Mouse (Mus musculus) C2C12 (cell line): ENCODE measurements at regions not wholly inside any gene's neighbourhood (a gene's known extent, or its start where the extent isn't known, plus 50 kb on each side); places are given as distances from the start of the nearest gene placed in this dataset.

Source experiments
- H3K27me3 ChIP-seq: one replicate; pipeline ENCODE4 v1.6.1; 2011; ENCODE audit not compliant: control insufficient read depth, insufficient read depth, insufficient read length
- H3K36me3 ChIP-seq: one replicate; pipeline ENCODE4 v1.6.1; 2011; ENCODE audit not compliant: control insufficient read depth, insufficient read depth
- H3K4me3 ChIP-seq: one replicate; pipeline ENCODE4 v1.5.1; 2011; ENCODE audit warnings: mild to moderate bottlenecking, control low read depth; ENCODE audit not compliant: poor library complexity, insufficient read depth, severe bottlenecking
- H3K79me2 ChIP-seq: one replicate; pipeline ENCODE4 v1.6.1; 2011; ENCODE audit not compliant: control insufficient read depth, insufficient read depth
- H3K79me3 ChIP-seq: one replicate; pipeline ENCODE4 v1.6.1; 2011; ENCODE audit warnings: low read depth, control low read depth
- H3ac ChIP-seq: one replicate; pipeline ENCODE3; 2011; ENCODE audit warnings: low read depth; ENCODE audit not compliant: control insufficient read depth, insufficient read length
- CEBPB ChIP-seq: IDR thresholded peaks from one replicate; pipeline ENCODE4 v1.6.1; 2011; ENCODE audit warnings: low read depth, mild to moderate bottlenecking, control low read depth, moderate library complexity
- CTCF ChIP-seq: IDR thresholded peaks from one replicate; pipeline ENCODE4 v1.5.1; 2011; ENCODE audit not compliant: control insufficient read depth, insufficient read depth, insufficient read length
- FOSL1 ChIP-seq: IDR thresholded peaks from one replicate; pipeline ENCODE4 v1.8.0; 2011; ENCODE audit warnings: mild to moderate bottlenecking, low read length; ENCODE audit not compliant: poor library complexity, insufficient read depth, severe bottlenecking
- MAX ChIP-seq: IDR thresholded peaks from one replicate; pipeline ENCODE4 v1.6.1; 2011; ENCODE audit warnings: mild to moderate bottlenecking, control low read depth
- MYOD1 ChIP-seq: IDR thresholded peaks from one replicate; pipeline ENCODE4 v1.6.1; 2011; ENCODE audit warnings: low read depth; ENCODE audit not compliant: control insufficient read depth, insufficient read length
- MYOG ChIP-seq: IDR thresholded peaks from one replicate; pipeline ENCODE4 v1.6.1; 2011; ENCODE audit not compliant: control insufficient read depth, insufficient read length; ENCODE audit errors: extremely low read depth
- USF1 ChIP-seq: IDR thresholded peaks from one replicate; pipeline ENCODE4 v1.6.1; 2011; ENCODE audit warnings: low read depth, mild to moderate bottlenecking, control low read depth, moderate library complexity

DNA sequence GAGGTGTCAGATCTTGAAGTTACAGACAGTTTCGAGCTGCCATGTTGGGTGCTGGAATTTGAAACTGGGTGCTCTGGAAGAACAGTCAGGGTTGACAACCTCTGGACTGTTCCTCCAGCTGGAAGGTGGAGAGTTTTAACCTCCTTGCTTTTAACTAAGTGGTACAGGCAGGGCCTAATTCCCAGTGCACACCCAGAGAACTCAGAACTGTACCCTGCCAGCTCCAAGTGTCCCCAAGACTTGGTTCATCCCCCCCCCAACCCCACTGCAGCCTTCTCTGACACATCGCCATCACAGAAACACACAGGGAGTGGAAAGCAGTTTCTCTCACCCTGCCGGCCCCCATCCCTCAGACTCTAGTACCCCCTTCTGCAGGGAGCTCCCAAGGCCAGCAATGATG is 228.2 kb upstream of the Nfe2l3 start:
- Histone ChIP-seq H3ac (no peak overlapping the region), H3K4me3 (no peak overlapping the region), H3K36me3 (no peaks in the 10 kb centered on the region), H3K79me3 (no peaks in the 10 kb centered on the region), H3K79me2 (no peaks in the 10 kb centered on the region), H3K27me3 (peaks cover 8% of the 10 kb centered on the region)
- TF ChIP-seq MYOD1 (no peak), CTCF (no peak), FOSL1 (no peak), USF1 (no peak), CEBPB (no peak), MAX (no peak), MYOG (no peak)

DNA sequence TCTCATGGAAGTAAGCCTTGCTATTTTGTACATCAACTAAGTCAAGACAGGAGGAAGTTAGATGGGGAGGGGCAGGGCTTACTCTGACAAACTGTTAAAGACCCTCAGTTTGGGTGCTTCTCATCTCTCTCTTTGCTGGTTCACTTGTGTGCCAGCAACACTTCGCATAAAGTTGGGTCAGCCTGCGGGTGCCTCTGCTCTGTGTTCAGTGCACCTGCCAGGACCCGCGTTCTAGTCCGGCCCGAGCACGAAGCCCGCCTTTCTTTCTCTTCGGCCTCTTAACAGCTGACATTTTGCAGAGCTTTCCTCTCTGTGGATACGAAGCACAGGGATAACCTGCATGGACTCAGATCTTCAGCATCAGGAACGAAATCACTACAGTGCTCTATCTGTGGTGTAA is 227.1 kb upstream of the Nfe2l3 start:
- no peaks in the 10 kb centered on the region for H3K36me3 ChIP-seq
- peaks cover 8% of the 10 kb centered on the region for H3K27me3 ChIP-seq
- no peaks in the 10 kb centered on the region for H3K79me3 ChIP-seq
- no peak overlapping the region for H3K4me3 ChIP-seq
- H3ac ChIP-seq = no peak overlapping the region
- no peak for TF ChIP-seq MYOG
- H3K79me2 ChIP-seq = no peaks in the 10 kb centered on the region

GRCm38 (mm10) chr6:51206712-51207505 is 225.6 kb upstream of the Nfe2l3 start:
- Histone ChIP-seq H3K27me3 (peaks cover 8% of the 10 kb centered on the region), H3ac (no peak overlapping the region), H3K4me3 (no peak overlapping the region), H3K36me3 (no peaks in the 10 kb centered on the region), H3K79me2 (no peaks in the 10 kb centered on the region), H3K79me3 (no peaks in the 10 kb centered on the region)
- no peak for TF ChIP-seq MAX
- no peak for TF ChIP-seq USF1
- TF ChIP-seq MYOG = no peak
- peak; percentile 7 for TF ChIP-seq CTCF
- no peak for TF ChIP-seq CEBPB
- no peak for TF ChIP-seq MYOD1

- Histone ChIP-seq H3ac (no peak overlapping the region), H3K27me3 (peaks cover 8% of the 10 kb centered on the region), H3K79me3 (no peaks in the 10 kb centered on the region), H3K79me2 (no peaks in the 10 kb centered on the region), H3K4me3 (no peak overlapping the region), H3K36me3 (no peaks in the 10 kb centered on the region)
- TF ChIP-seq MYOG (no peak), USF1 (no peak), FOSL1 (no peak), MYOD1 (no peak), MAX (no peak)
Measured at GRCm38 (mm10) chr6:51207587-51208361, 224.7 kb upstream of the Nfe2l3 start.

DNA sequence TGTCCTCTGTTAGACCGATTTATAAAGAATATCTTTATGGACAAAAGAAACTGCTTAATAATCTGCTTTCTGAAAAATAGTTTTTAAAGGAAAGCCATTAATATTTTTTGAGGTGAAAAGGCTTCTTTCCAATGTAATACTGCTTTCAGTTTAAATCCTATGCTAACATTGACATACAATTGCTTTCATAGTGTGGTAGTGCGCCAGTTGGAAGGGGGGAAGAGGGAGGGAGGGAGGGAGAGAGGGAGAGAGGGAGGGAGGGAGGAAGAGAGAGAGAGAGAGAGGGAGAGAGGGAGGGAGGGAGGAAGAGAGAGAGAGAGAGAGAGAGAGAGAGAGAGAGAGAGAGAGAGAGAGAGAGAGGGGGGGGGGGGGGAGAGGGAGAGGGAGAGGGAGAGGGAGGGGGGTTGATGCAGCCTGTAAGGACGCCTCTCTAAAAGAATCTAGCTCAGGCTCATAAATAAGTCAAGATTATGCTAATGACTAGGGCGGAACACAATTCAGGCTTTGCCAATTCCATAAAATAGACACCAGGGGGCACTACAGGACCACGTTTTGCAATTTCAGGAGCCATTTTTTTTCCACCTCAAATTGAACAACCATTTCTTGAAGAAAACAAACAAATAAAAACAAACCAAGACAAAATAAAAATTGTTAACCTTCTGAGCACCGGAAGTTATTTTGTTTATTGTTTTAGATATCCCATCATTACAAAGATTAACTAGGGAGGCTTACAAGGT is 223.6 kb upstream of the Nfe2l3 start:
- no peak overlapping the region for H3K4me3 ChIP-seq
- no peaks in the 10 kb centered on the region for H3K79me2 ChIP-seq
- no peak for TF ChIP-seq USF1
- no peak for TF ChIP-seq MYOD1
- no peak for TF ChIP-seq MAX
- TF ChIP-seq MYOG = no peak
- no peak for TF ChIP-seq CEBPB
- TF ChIP-seq FOSL1 = no peak
- TF ChIP-seq CTCF = no peak
- H3K36me3 ChIP-seq = no peaks in the 10 kb centered on the region
- no peaks in the 10 kb centered on the region for H3K79me3 ChIP-seq
- H3K27me3 ChIP-seq = peaks cover 8% of the 10 kb centered on the region
- no peak overlapping the region for H3ac ChIP-seq

DNA sequence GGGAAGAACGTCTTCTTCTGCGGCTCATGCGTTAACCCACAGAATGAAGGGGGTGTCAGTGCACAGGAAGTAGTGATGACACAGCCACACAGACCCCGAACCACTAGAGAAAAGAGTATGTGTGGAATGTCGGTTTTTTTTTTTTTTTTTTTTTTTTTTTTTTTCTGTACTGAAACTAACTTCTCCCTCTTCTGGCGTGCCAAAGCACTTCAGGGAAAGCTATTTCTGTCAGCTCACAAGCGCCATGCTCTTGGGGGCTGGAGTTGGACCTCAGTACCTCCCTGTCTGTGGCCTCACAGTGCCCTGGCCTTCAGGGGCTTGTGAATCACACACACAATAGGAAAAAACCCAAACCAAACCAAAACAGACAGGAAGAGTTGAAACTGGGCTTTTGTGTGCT is 221.1 kb upstream of the Nfe2l3 start:
- TF ChIP-seq FOSL1 (no peak), MYOD1 (no peak), CTCF (no peak), CEBPB (no peak), MAX (no peak), MYOG (no peak), USF1 (no peak)
- H3K27me3 ChIP-seq = no peaks in the 10 kb centered on the region
- H3ac ChIP-seq = no peak overlapping the region
- no peaks in the 10 kb centered on the region for H3K36me3 ChIP-seq
- no peak overlapping the region for H3K4me3 ChIP-seq
- H3K79me2 ChIP-seq = no peaks in the 10 kb centered on the region
- H3K79me3 ChIP-seq = no peaks in the 10 kb centered on the region
